Mouse (Mus musculus) gastrocnemius, postnatal 14 days (tissue): Measurements from ENCODE around the gene Tomm40l. TPM values are rescaled to one million over a fixed set of nuclear protein-coding genes. Genes with fewer than 3 reads are reported as not detected.

Experiments used
- DNase-seq: peaks from one replicate; pipeline ENCODE4 v3.0.0; 2021; ENCODE audit warnings: mixed read lengths
- intact Hi-C: fragments of 180-260 bp; cut with DNase I; formaldehyde crosslinking; loops from one replicate; pipeline ENCODE4 v1.15.1; 2025; ENCODE audit warnings: low total_unique reads
- total RNA-seq, 2 experiments: library from RNA; stranded (reverse); gene quantifications; 2 replicates each; pipeline ENCODE4 v1.2.3; 2021

Tomm40l gene
- total RNA-seq, 2 experiments from 2014 or later = 44.3 to 46.7 TPM

GRCm38 (mm10) chr1:171232800-171233730 lies 10.8 kb upstream of the Tomm40l start:
- intact Hi-C loops = no loop called here
- no peak for DNase-seq

- intact Hi-C loops = no loop called here
- no peak for DNase-seq
These were observed 10.0 kb upstream of the Tomm40l start for GRCm38 (mm10) chr1:171232348-171232747.

GRCm38 (mm10) chr1:171231844-171232243 lies 9.5 kb upstream of the Tomm40l start:
- no peak for DNase-seq
- intact Hi-C loops = no loop called here

GRCm38 (mm10) chr1:171230215-171230614 lies 7.9 kb upstream of the Tomm40l start:
- intact Hi-C loops = no loop called here
- DNase-seq = no peak

- no peak for DNase-seq
- intact Hi-C loops = no loop called here
These were observed 7.4 kb upstream of the Tomm40l start for GRCm38 (mm10) chr1:171229750-171230149.

GRCm38 (mm10) chr1:171227879-171228278 lies 5.6 kb upstream of the Tomm40l start:
- DNase-seq = no peak
- intact Hi-C loops = no loop called here

GRCm38 (mm10) chr1:171226780-171227179 lies 4.5 kb upstream of the Tomm40l start:
- DNase-seq = no peak
- intact Hi-C loops = no loop called here

- intact Hi-C loops = no loop called here
- no peak for DNase-seq
These were observed 2.5 kb upstream of the Tomm40l start, which contains the start of gene Apoa2 for GRCm38 (mm10) chr1:171224857-171225256. TSS of gene Apoa2 (plus strand) at chr1:171225054.

- DNase-seq = no peak
- intact Hi-C loops = loop anchor here (2.0 kb wide), 1 partner anchor 35 kb away; no protein-coding TSS in a partner anchor
These were observed 1.5 kb upstream of the Tomm40l start for GRCm38 (mm10) chr1:171223796-171224195.

- intact Hi-C loops = loop anchor here (2.0 kb wide), 1 partner anchor 36 kb away; no protein-coding TSS in a partner anchor
- no peak for DNase-seq
These were observed 854 bp upstream of the Tomm40l start for GRCm38 (mm10) chr1:171223168-171223567.

- intact Hi-C loops = loop anchor here (2.0 kb wide), 1 partner anchor 37 kb away; no protein-coding TSS in a partner anchor
- no peak for DNase-seq
These were observed 777 bp downstream of the Tomm40l start for GRCm38 (mm10) chr1:171221281-171222193.

- intact Hi-C loops = no loop called here
- peak; percentile 80 for DNase-seq
These were observed 1.4 kb downstream of the Tomm40l start for GRCm38 (mm10) chr1:171220871-171221270.

- DNase-seq = no peak
- intact Hi-C loops = loop anchor here (5.0 kb wide), 1 partner anchor 54 kb away; no protein-coding TSS in a partner anchor
These were observed 5.9 kb downstream of the Tomm40l start for GRCm38 (mm10) chr1:171216241-171216955.

GRCm38 (mm10) chr1:171213801-171214496 lies 8.4 kb downstream of the Tomm40l start, which contains the start of gene Nr1i3:
TSS of gene Nr1i3 (plus strand) at chr1:171213970.
- intact Hi-C loops = no loop called here
- no peak for DNase-seq

GRCm38 (mm10) chr1:171212854-171213253 lies 9.5 kb downstream of the Tomm40l start:
- DNase-seq = no peak
- intact Hi-C loops = no loop called here

- intact Hi-C loops = no loop called here
- no peak for DNase-seq
These were observed 12.9 kb downstream of the Tomm40l start for GRCm38 (mm10) chr1:171209409-171209808.

GRCm38 (mm10) chr1:171205704-171206493 lies 16.4 kb downstream of the Tomm40l start:
- intact Hi-C loops = no loop called here
- no peak for DNase-seq

GRCm38 (mm10) chr1:171204249-171204644 lies 18.1 kb downstream of the Tomm40l start:
- intact Hi-C loops = no loop called here
- DNase-seq = no peak
